Mouse (Mus musculus) myocyte (in vitro differentiated cells): ENCODE data around the gene Gabrg3.

ENCODE experiments used
- E2F4 ChIP-seq: IDR thresholded peaks from one replicate; pipeline ENCODE4 v1.6.1; 2011; ENCODE audit warnings: mild to moderate bottlenecking, control low read depth, moderate library complexity; ENCODE audit not compliant: insufficient read depth
- MAX ChIP-seq: IDR thresholded peaks from one replicate; pipeline ENCODE4 v1.6.1; 2011; ENCODE audit warnings: low read depth, mild to moderate bottlenecking, control low read depth
- MYOD1 ChIP-seq, 3 experiments: IDR thresholded peaks; one replicate each; pipeline ENCODE4 v1.6.1; 2011; ENCODE audit warnings: control low read depth in 2 of 3, low read depth in 2 of 3, mild to moderate bottlenecking in 2 of 3, moderate library complexity in 1 of 3; ENCODE audit not compliant: insufficient read length in 2 of 3, control insufficient read depth in 1 of 3
- MYOG ChIP-seq, 3 experiments: IDR thresholded peaks; one replicate each; pipeline ENCODE4 v1.6.1; 2011; ENCODE audit warnings: control low read depth in 2 of 3, low read depth in 2 of 3, mild to moderate bottlenecking in 2 of 3; ENCODE audit not compliant: insufficient read length in 2 of 3, control insufficient read depth in 1 of 3, insufficient read depth in 1 of 3
- POLR2A ChIP-seq: IDR thresholded peaks from one replicate; pipeline ENCODE4 v1.6.1; 2011; ENCODE audit warnings: low read depth, mild to moderate bottlenecking, control low read depth, moderate library complexity; ENCODE audit not compliant: insufficient read length
- POLR2AphosphoS2 ChIP-seq: IDR thresholded peaks from one replicate; pipeline ENCODE4 v1.6.1; 2011; ENCODE audit warnings: low read depth, control low read depth; ENCODE audit not compliant: insufficient read length
- REST ChIP-seq: IDR thresholded peaks from one replicate; pipeline ENCODE4 v1.6.1; 2011; ENCODE audit warnings: mild to moderate bottlenecking, control low read depth, moderate library complexity; ENCODE audit not compliant: insufficient read depth, insufficient read length
- SRF ChIP-seq: IDR thresholded peaks from one replicate; pipeline ENCODE4 v1.6.1; 2011; ENCODE audit warnings: low read depth; ENCODE audit not compliant: control insufficient read depth, insufficient read length
- TCF12 ChIP-seq: IDR thresholded peaks from one replicate; pipeline ENCODE4 v1.6.1; 2011; ENCODE audit warnings: mild to moderate bottlenecking, control low read depth; ENCODE audit not compliant: poor library complexity, insufficient read depth, severe bottlenecking
- TCF3 ChIP-seq: IDR thresholded peaks from one replicate; pipeline ENCODE4 v1.6.1; 2011; ENCODE audit warnings: low read depth, control low read depth; ENCODE audit not compliant: insufficient read length
- USF1 ChIP-seq: IDR thresholded peaks from one replicate; pipeline ENCODE4 v1.6.1; 2011; ENCODE audit warnings: low read depth, mild to moderate bottlenecking, control low read depth, moderate library complexity

- no peak for TF ChIP-seq USF1
- TF ChIP-seq POLR2A: no peak
- TF ChIP-seq E2F4: no peak
- no peak for TF ChIP-seq REST
- TF ChIP-seq MYOG (IDR thresholded peaks at IDR 0.05; ENCODE audit: control insufficient read depth in 1 of 3, insufficient read depth in 1 of 3, insufficient read length in 2 of 3, low read depth in 2 of 3): no peak
- TF ChIP-seq MYOD1 (IDR thresholded peaks at IDR 0.05; ENCODE audit: control insufficient read depth in 1 of 3, insufficient read length in 2 of 3, low read depth in 2 of 3): no peak
- TF ChIP-seq TCF12: no peak
- no peak for TF ChIP-seq MAX
- no peak for TF ChIP-seq SRF
- no peak for TF ChIP-seq POLR2AphosphoS2
- no peak for TF ChIP-seq TCF3
Measured at GRCm38 (mm10) chr7:57419392-57419791, 32.4 kb upstream of the Gabrg3 start, which contains the start of gene Gabrb3.
